Mouse (Mus musculus) kidney, adult 2 months (tissue): ENCODE measurements around the gene Gm37240. TPM values are rescaled to one million over a fixed set of nuclear protein-coding genes. Genes with fewer than 3 reads are reported as not detected.

ENCODE experiments used
- DNase-seq: peaks from one replicate; pipeline ENCODE4 v3.0.0; 2021
- H3K27ac ChIP-seq: fragments of 200-500 bp; 2 replicates; pipeline ENCODE4 v1.5.1; 2012; ENCODE audit warnings: low read depth, low read length, control low read depth, inconsistent platforms; ENCODE audit not compliant: insufficient read depth
- H3K27me3 ChIP-seq: fragments of 200-500 bp; replicated peaks from 2 replicates; pipeline ENCODE4 v1.6.1; 2012; ENCODE audit warnings: mild to moderate bottlenecking, moderate library complexity, low read length, inconsistent platforms; ENCODE audit not compliant: control insufficient read depth, insufficient read depth
- H3K36me3 ChIP-seq: fragments of 200-500 bp; 2 replicates; pipeline ENCODE4 v1.6.1; 2012; ENCODE audit warnings: mild to moderate bottlenecking, moderate library complexity, low read length, inconsistent platforms; ENCODE audit not compliant: control insufficient read depth, insufficient read depth
- H3K4me1 ChIP-seq: fragments of 200-500 bp; 2 replicates; pipeline ENCODE4 v1.6.1; 2011; ENCODE audit warnings: low read length; ENCODE audit not compliant: control insufficient read depth, insufficient read depth
- H3K4me3 ChIP-seq: fragments of 200-500 bp; 2 replicates; pipeline ENCODE4 v1.5.1; 2011; ENCODE audit warnings: mild to moderate bottlenecking, low read depth, low read length, control low read depth; ENCODE audit not compliant: insufficient read depth
- POLR2A ChIP-seq: fragments of 200-500 bp; IDR thresholded peaks from one replicate; pipeline ENCODE4 v1.6.1; 2011; ENCODE audit warnings: low read depth, low read length, control low read depth
- WGBS: fragments of 180-500 bp; shearing (Covaris S2); methylation state at CpG from one replicate; pipeline ENCODE4 v1.1.7; 2018; 5-methylcytosine and 5-hydroxymethylcytosine counted together
- polyA plus RNA-seq: library from polyadenylated mRNA; depleted of rRNA; stranded (reverse); fragments of >200 nt; gene quantifications from 2 replicates; pipeline ENCODE4 v1.2.3, GENCODE M21; 2012; rRNA removed

Gm37240 gene
- polyA plus RNA-seq, 1 experiment: 5.5 TPM

- no peak for DNase-seq
- H3K4me3 ChIP-seq: no peak overlapping the region
- no peaks in the 10 kb centered on the region for H3K27me3 ChIP-seq
- H3K27ac ChIP-seq: no peak overlapping the region
- no peak for TF ChIP-seq POLR2A
- WGBS: 92% methylated on average over 5 of the region's 5 CpGs
- no peaks in the 10 kb centered on the region for H3K4me1 ChIP-seq
- no peaks in the 10 kb centered on the region for H3K36me3 ChIP-seq
Measured at GRCm38 (mm10) chr3:84447803-84448202, 1439.5 kb downstream of the Gm37240 start.

Other genes with a start within 250 kb of the Gm37240 start
- gene Fam160a1, start 70.2 kb downstream of the Gm37240 start, polyA plus RNA-seq: 8.5 and 10.3 TPM in 2 replicates
- 1.7 and 2.1 TPM in 2 replicates for gene Glt28d2, start within 50 bp of the Gm37240 start, polyA plus RNA-seq
- gene Sh3d19, start 83.6 kb upstream of the Gm37240 start, polyA plus RNA-seq: 44.2 and 60.5 TPM in 2 replicates
- gene Prss48, start 115.0 kb upstream of the Gm37240 start, polyA plus RNA-seq: not detected in 2 replicates